Mouse (Mus musculus) E14TG2a.4 (cell line): ENCODE measurements at regions not wholly inside any gene's neighbourhood (a gene's known extent, or its start where the extent isn't known, plus 50 kb on each side); places are given as distances from the start of the nearest gene placed in this dataset.

ENCODE experiments used
- H3K27me3 ChIP-seq: 2 replicates; pipeline ENCODE4 v1.6.1; 2014; ENCODE audit warnings: low read length, control low read depth; ENCODE audit not compliant: insufficient read depth
- H3K36me3 ChIP-seq: 2 replicates; pipeline ENCODE4 v1.6.1; 2014; ENCODE audit warnings: low read length, control low read depth; ENCODE audit not compliant: insufficient read depth
- H3K4me1 ChIP-seq: replicated peaks from 2 replicates; pipeline ENCODE4 v1.6.1; 2014; ENCODE audit warnings: low read depth, low read length, control low read depth
- H3K4me3 ChIP-seq: replicated peaks from 2 replicates; pipeline ENCODE4 v1.5.1; 2014; ENCODE audit warnings: mild to moderate bottlenecking, low read length
- H3K9me3 ChIP-seq: 2 replicates; pipeline ENCODE4 v1.6.1; 2014; ENCODE audit warnings: low read length, control low read depth
- CTCF ChIP-seq: conservative IDR thresholded peaks from 2 replicates; pipeline ENCODE4 v1.5.1; 2014; ENCODE audit warnings: low read length
- NANOG ChIP-seq: IDR thresholded peaks from 2 replicates; pipeline ENCODE4 v1.6.1; 2014; ENCODE audit warnings: borderline replicate concordance, low read length, mixed read lengths
- POU5F1 ChIP-seq: IDR thresholded peaks from 2 replicates; pipeline ENCODE4 v1.6.1; 2014; ENCODE audit warnings: low read length, borderline replicate concordance

DNA sequence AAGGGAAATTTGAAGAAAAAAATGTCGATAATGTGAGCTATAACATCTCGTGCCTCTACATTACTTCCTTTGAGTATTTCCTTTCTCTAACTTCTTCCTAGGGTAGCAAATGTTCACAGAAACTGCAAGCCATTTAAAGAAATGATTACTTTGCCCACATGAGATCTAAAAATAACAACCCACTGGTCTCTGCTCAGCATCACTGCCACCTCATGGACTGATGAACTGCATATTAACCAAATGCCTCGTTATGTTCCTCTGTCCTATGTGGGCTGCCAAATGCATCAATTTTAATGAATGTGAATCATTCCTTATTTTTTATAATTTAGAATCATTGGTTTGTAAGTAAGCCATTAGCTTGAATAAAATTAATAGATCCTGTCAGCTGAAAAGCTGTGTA is 590.0 kb upstream of the Nr3c2 start:
- no peaks in the 10 kb centered on the region for H3K4me1 ChIP-seq

GRCm38 (mm10) chr8:76328540-76328939 is 570.7 kb upstream of the Nr3c2 start:
- no peak for TF ChIP-seq POU5F1
- TF ChIP-seq CTCF = peak; percentile 37
- no peaks in the 10 kb centered on the region for H3K27me3 ChIP-seq

More for the DNA sequence above, 590.0 kb upstream of the Nr3c2 start:
- H3K27me3 ChIP-seq = no peaks in the 10 kb centered on the region
- no peaks in the 10 kb centered on the region for H3K36me3 ChIP-seq
- peaks cover 8% of the 10 kb centered on the region; the same call in 1 of the 2 replicates for H3K9me3 ChIP-seq
- no peak overlapping the region for H3K4me3 ChIP-seq
- TF ChIP-seq NANOG = no peak
- TF ChIP-seq POU5F1 = no peak
- TF ChIP-seq CTCF = no peak

DNA sequence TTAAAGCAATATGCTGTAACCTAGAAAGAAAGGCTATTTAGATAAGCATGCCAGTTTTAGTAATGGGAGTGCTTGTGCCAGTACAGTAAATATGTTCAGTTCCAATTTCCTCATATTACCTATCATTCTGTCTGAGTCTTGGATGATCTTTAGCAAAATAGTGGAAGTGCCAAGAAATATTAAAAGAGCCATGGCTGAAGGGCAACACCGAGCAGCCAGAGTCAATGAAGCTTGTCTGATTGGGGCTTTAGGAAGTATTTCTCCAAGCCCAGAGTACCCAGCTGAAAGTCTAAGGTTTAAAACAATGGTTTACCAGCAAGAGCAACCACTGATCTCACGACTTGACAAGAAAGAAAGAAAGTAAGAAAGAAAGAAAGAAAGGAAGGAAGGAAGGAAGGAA is 556.2 kb upstream of the Nr3c2 start:
- TF ChIP-seq POU5F1 (no peak), CTCF (no peak), NANOG (no peak)
- Histone ChIP-seq H3K27me3 (no peaks in the 10 kb centered on the region), H3K4me3 (no peak overlapping the region), H3K36me3 (no peaks in the 10 kb centered on the region), H3K9me3 (no peaks in the 10 kb centered on the region), H3K4me1 (no peaks in the 10 kb centered on the region)

More at GRCm38 (mm10) chr8:76328540-76328939, 570.7 kb upstream of the Nr3c2 start:
- Histone ChIP-seq H3K9me3 (no peaks in the 10 kb centered on the region), H3K4me3 (no peak overlapping the region), H3K36me3 (no peaks in the 10 kb centered on the region), H3K4me1 (no peaks in the 10 kb centered on the region)

DNA sequence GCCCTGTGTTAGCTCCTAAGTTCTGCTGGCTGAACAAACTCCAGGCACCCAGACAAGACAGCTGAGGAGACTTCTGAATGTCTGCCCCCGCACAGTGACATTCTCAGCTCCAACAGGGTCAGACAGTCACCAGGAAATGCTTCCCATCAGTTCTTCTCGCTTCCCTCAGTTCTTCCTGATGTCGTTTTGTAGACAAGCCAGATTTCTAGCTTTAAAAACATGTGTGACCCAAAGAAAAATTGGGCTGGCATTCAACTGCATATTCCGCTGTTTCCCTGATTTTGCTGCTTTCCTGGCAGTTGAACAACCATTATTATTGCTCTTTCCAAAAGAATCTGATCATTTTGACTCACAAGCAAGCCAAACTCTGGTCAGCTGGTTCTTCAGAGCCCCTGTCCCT is 553.1 kb upstream of the Nr3c2 start:
- no peaks in the 10 kb centered on the region for H3K36me3 ChIP-seq
- no peak overlapping the region for H3K4me3 ChIP-seq
- no peaks in the 10 kb centered on the region for H3K9me3 ChIP-seq
- TF ChIP-seq CTCF = no peak
- TF ChIP-seq POU5F1 = no peak
- no peak for TF ChIP-seq NANOG
- H3K4me1 ChIP-seq = no peaks in the 10 kb centered on the region
- no peaks in the 10 kb centered on the region for H3K27me3 ChIP-seq

- Histone ChIP-seq H3K4me1 (no peaks in the 10 kb centered on the region), H3K9me3 (no peaks in the 10 kb centered on the region), H3K4me3 (no peak overlapping the region), H3K36me3 (no peaks in the 10 kb centered on the region), H3K27me3 (no peaks in the 10 kb centered on the region)
- TF ChIP-seq NANOG = no peak
- no peak for TF ChIP-seq CTCF
- TF ChIP-seq POU5F1 = no peak
These were observed 552.4 kb upstream of the Nr3c2 start for GRCm38 (mm10) chr8:76346832-76347231.

- H3K36me3 ChIP-seq = no peaks in the 10 kb centered on the region
- no peaks in the 10 kb centered on the region for H3K4me1 ChIP-seq
- no peaks in the 10 kb centered on the region for H3K9me3 ChIP-seq
- no peaks in the 10 kb centered on the region for H3K27me3 ChIP-seq
- no peak for TF ChIP-seq NANOG
- TF ChIP-seq CTCF = no peak
- no peak for TF ChIP-seq POU5F1
- H3K4me3 ChIP-seq = no peak overlapping the region
These were observed 524.9 kb upstream of the Nr3c2 start for GRCm38 (mm10) chr8:76374314-76374713.

DNA sequence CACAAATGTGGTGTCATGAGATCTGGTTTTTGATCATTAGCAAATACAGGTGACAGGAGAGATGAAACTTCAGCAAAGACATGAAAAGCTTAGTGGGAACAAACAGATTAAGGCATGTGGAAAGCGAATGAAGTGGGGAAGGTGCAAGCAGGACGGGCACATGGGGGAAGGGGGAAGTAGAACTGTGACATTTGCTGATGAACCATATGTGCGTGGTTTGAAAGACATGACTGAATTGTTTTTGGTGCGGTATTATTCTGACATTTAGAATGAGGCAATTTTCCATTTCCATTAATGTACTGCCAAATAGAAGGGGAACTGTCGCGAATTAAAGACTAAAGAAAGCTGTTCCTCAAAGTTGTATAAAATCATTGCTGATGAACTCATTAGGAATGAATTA is 521.5 kb upstream of the Nr3c2 start:
- Histone ChIP-seq H3K9me3 (no peaks in the 10 kb centered on the region), H3K27me3 (no peaks in the 10 kb centered on the region), H3K4me1 (no peaks in the 10 kb centered on the region), H3K4me3 (no peak overlapping the region), H3K36me3 (no peaks in the 10 kb centered on the region)
- no peak for TF ChIP-seq POU5F1
- TF ChIP-seq NANOG = no peak
- no peak for TF ChIP-seq CTCF

GRCm38 (mm10) chr8:76381643-76382042 is 517.6 kb upstream of the Nr3c2 start:
- Histone ChIP-seq H3K9me3 (no peaks in the 10 kb centered on the region), H3K27me3 (no peaks in the 10 kb centered on the region), H3K4me3 (no peak overlapping the region), H3K36me3 (no peaks in the 10 kb centered on the region), H3K4me1 (no peaks in the 10 kb centered on the region)
- TF ChIP-seq NANOG (no peak), POU5F1 (no peak), CTCF (no peak)

GRCm38 (mm10) chr8:76383583-76384281 is 515.5 kb upstream of the Nr3c2 start:
- TF ChIP-seq NANOG (no peak), CTCF (no peak), POU5F1 (no peak)

More at GRCm38 (mm10) chr8:76383583-76384281, 515.5 kb upstream of the Nr3c2 start:
- no peak overlapping the region for H3K4me3 ChIP-seq
- no peaks in the 10 kb centered on the region for H3K36me3 ChIP-seq
- H3K4me1 ChIP-seq = no peaks in the 10 kb centered on the region
- no peaks in the 10 kb centered on the region for H3K27me3 ChIP-seq
- no peaks in the 10 kb centered on the region for H3K9me3 ChIP-seq
